Mouse (Mus musculus): ENCODE results near the gene Foxa2. TPM values are rescaled to one million over a fixed set of nuclear protein-coding genes. Genes with fewer than 3 reads are reported as not detected.

Foxa2 gene
- total RNA-seq, 1 experiment from 2014 or later = not detected

- ATAC-seq (ENCODE audit: extremely low read depth, insufficient number of reproducible peaks, low FRiP score, poor library complexity, severe bottlenecking) = no peak
These were observed 28.7 kb downstream of the Foxa2 start for GRCm38 (mm10) chr2:148017782-148018690.

- no peak for ATAC-seq (ENCODE audit: extremely low read depth, insufficient number of reproducible peaks, low FRiP score, poor library complexity, severe bottlenecking)
These were observed 33.4 kb downstream of the Foxa2 start for GRCm38 (mm10) chr2:148013382-148013781.

- no peak for ATAC-seq (ENCODE audit: extremely low read depth, insufficient number of reproducible peaks, low FRiP score, poor library complexity, severe bottlenecking)
These were observed 37.7 kb downstream of the Foxa2 start for GRCm38 (mm10) chr2:148009049-148009448.

GRCm38 (mm10) chr2:148004554-148005521 is 41.9 kb downstream of the Foxa2 start:
- ATAC-seq (ENCODE audit: extremely low read depth, insufficient number of reproducible peaks, low FRiP score, poor library complexity, severe bottlenecking) = no peak

GRCm38 (mm10) chr2:148003511-148003910 is 43.3 kb downstream of the Foxa2 start:
- no peak for ATAC-seq (ENCODE audit: extremely low read depth, insufficient number of reproducible peaks, low FRiP score, poor library complexity, severe bottlenecking)

GRCm38 (mm10) chr2:147998206-147998966 is 48.4 kb downstream of the Foxa2 start:
- ATAC-seq (ENCODE audit: extremely low read depth, insufficient number of reproducible peaks, low FRiP score, poor library complexity, severe bottlenecking) = no peak

- ATAC-seq (ENCODE audit: extremely low read depth, insufficient number of reproducible peaks, low FRiP score, poor library complexity, severe bottlenecking) = no peak
These were observed 50.0 kb downstream of the Foxa2 start for GRCm38 (mm10) chr2:147996781-147997180.

- no peak for ATAC-seq (ENCODE audit: extremely low read depth, insufficient number of reproducible peaks, low FRiP score, poor library complexity, severe bottlenecking)
These were observed 52.9 kb downstream of the Foxa2 start for GRCm38 (mm10) chr2:147993821-147994220.

GRCm38 (mm10) chr2:147992935-147993679 is 53.7 kb downstream of the Foxa2 start:
- no peak for ATAC-seq (ENCODE audit: extremely low read depth, insufficient number of reproducible peaks, low FRiP score, poor library complexity, severe bottlenecking)
